Mouse (Mus musculus) liver, adult 2 months (tissue): ENCODE measurements around the gene Pwp1. TPM values are rescaled to one million over a fixed set of nuclear protein-coding genes. Genes with fewer than 3 reads are reported as not detected.

Experiments used
- DNase-seq: peaks from one replicate; pipeline ENCODE4 v3.0.0-alpha.2; 2011; ENCODE audit warnings: low read depth, low spot score; ENCODE audit errors: extremely low read depth
- H3K27ac ChIP-seq: fragments of 200-500 bp; replicated peaks from 2 replicates; pipeline ENCODE4 v1.5.1; 2012; ENCODE audit warnings: low read depth, mild to moderate bottlenecking, control low read depth, inconsistent platforms, low read length; ENCODE audit not compliant: insufficient read depth
- H3K27me3 ChIP-seq: fragments of 200-500 bp; 2 replicates; pipeline ENCODE4 v1.6.1; 2012; ENCODE audit warnings: mild to moderate bottlenecking, moderate library complexity, low read length, inconsistent platforms; ENCODE audit not compliant: control insufficient read depth, insufficient read depth
- H3K36me3 ChIP-seq: fragments of 200-500 bp; 2 replicates; pipeline ENCODE4 v1.6.1; 2012; ENCODE audit warnings: low read length, inconsistent platforms; ENCODE audit not compliant: control insufficient read depth, insufficient read depth
- H3K4me1 ChIP-seq: fragments of 200-500 bp; 2 replicates; pipeline ENCODE4 v1.6.1; 2011; ENCODE audit warnings: low read length; ENCODE audit not compliant: control insufficient read depth, insufficient read depth
- H3K4me3 ChIP-seq: fragments of 200-500 bp; 2 replicates; pipeline ENCODE4 v1.5.1; 2011; ENCODE audit warnings: low read depth, mild to moderate bottlenecking, control low read depth, low read length, moderate library complexity; ENCODE audit not compliant: insufficient read depth
- H3K79me2 ChIP-seq: fragments of 200-500 bp; 2 replicates; pipeline ENCODE4 v1.6.1; 2012; ENCODE audit warnings: inconsistent platforms, mild to moderate bottlenecking, low read length, moderate library complexity; ENCODE audit not compliant: control insufficient read depth, insufficient read depth
- H3K9ac ChIP-seq: fragments of 200-500 bp; 2 replicates; pipeline ENCODE4 v1.6.1; 2012; ENCODE audit warnings: low read depth, mild to moderate bottlenecking, control low read depth, inconsistent platforms, low read length
- CTCF ChIP-seq: fragments of 200-500 bp; IDR thresholded peaks from 2 replicates; pipeline ENCODE4 v1.5.1; 2011; ENCODE audit warnings: low read depth, low read length, control low read depth
- POLR2A ChIP-seq: fragments of 200-500 bp; IDR thresholded peaks from 2 replicates; pipeline ENCODE4 v1.6.1; 2011; ENCODE audit warnings: low read length, control low read depth; ENCODE audit not compliant: insufficient read depth; ENCODE audit errors: extremely low read depth
- WGBS: fragments of 180-500 bp; shearing (Covaris S2); methylation state at CpG from one replicate; pipeline ENCODE4 v1.1.7; 2018; 5-methylcytosine and 5-hydroxymethylcytosine counted together
- polyA plus RNA-seq: library from polyadenylated mRNA; depleted of rRNA; stranded (reverse); fragments of >200 nt; gene quantifications from 2 replicates; pipeline ENCODE4 v1.2.3, GENCODE M21; 2012; rRNA removed
- total RNA-seq: library from RNA; depleted of rRNA; stranded (reverse); fragments of >200 nt; gene quantifications from 2 replicates; pipeline ENCODE4 v1.2.3, GENCODE M21; 2014; rRNA removed

Gene Pwp1
- total and polyA plus RNA-seq, 2 experiments = 5.8 to 12.4 TPM

DNA sequence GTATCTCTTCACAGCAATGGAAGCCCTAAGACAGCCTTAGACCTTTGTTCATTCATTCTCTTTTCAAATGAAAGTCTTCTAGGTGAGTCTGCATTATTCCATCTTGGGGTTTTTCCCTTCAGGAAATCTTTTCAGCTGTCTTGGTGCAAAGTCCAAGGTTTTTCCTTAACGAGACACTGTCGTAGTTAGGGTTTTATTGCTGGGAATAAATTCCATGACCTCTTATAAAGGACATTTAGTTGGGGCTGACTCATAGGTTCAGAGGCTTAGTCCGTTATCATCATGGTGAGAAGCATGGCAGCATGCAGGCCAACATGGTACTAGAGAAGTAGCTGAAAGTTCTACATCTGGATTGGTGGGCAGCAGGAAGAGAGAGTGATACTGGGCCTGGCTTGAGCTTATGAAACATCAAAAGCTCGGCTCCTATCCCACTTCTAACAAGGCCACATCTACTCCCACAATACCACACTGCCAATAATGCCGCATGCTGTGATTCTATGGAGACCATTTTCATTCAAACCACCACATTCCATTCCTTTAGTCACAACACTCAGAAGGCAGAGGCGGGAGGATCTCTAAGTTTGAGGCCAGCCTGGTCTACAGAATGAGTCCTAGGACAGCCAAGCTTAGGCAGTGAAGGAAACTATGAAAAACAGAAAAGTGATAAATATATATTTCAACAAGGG, 107.1 kb downstream of the Pwp1 start:
- Histone ChIP-seq H3K36me3 (peaks cover 29% of the 10 kb centered on the region), H3K9ac (no peak overlapping the region), H3K79me2 (no peaks in the 10 kb centered on the region), H3K4me3 (no peak overlapping the region), H3K27me3 (no peaks in the 10 kb centered on the region), H3K27ac (no peak overlapping the region), H3K4me1 (no peaks in the 10 kb centered on the region)
- WGBS = 98% methylated on average over 6 of the region's 6 CpGs
- DNase-seq = no peak
- TF ChIP-seq POLR2A (no peak), CTCF (no peak)

Other genes starting within 250 kb of the Pwp1 start
- 3.7 and 5.2 TPM in 2 replicates for gene Prdm4, start 87.6 kb downstream of the Pwp1 start, total RNA-seq
- 4.6 and 6.3 TPM in 2 replicates for gene Prdm4, start 87.6 kb downstream of the Pwp1 start, polyA plus RNA-seq
- gene Ascl4, start 98.2 kb downstream of the Pwp1 start, total RNA-seq = not detected in 2 replicates
- gene Ascl4, start 98.2 kb downstream of the Pwp1 start, polyA plus RNA-seq = 0.04 TPM in 1 of 2 replicates, not detected in the other
- gene Rtcb, start 128.3 kb downstream of the Pwp1 start, total RNA-seq = 64.8 and 71.1 TPM in 2 replicates
- gene Rtcb, start 128.3 kb downstream of the Pwp1 start, polyA plus RNA-seq = 31.4 and 32.7 TPM in 2 replicates
- gene Bpifc, start 182.4 kb downstream of the Pwp1 start, total RNA-seq = not detected in 2 replicates
- gene Bpifc, start 182.4 kb downstream of the Pwp1 start, polyA plus RNA-seq = not detected in 2 replicates
- gene Fbxo7, start 192.5 kb downstream of the Pwp1 start, total RNA-seq = 13.0 and 14.8 TPM in 2 replicates
- 15.3 and 19.9 TPM in 2 replicates for gene Fbxo7, start 192.5 kb downstream of the Pwp1 start, polyA plus RNA-seq